Mouse (Mus musculus) testis, postnatal 10 days (tissue): ENCODE measurements around the gene Mrpl19.

ENCODE experiments used
- DNase-seq: peaks from one replicate; pipeline ENCODE4 v3.0.0; 2021; ENCODE audit warnings: low spot score

Gene Mrpl19

GRCm38 (mm10) chr6:81965296-81966067, at the start of gene Mrpl19:
TSS of gene Mrpl19 (minus strand) at chr6:81965958.
- peak; percentile 91 for DNase-seq

DNA sequence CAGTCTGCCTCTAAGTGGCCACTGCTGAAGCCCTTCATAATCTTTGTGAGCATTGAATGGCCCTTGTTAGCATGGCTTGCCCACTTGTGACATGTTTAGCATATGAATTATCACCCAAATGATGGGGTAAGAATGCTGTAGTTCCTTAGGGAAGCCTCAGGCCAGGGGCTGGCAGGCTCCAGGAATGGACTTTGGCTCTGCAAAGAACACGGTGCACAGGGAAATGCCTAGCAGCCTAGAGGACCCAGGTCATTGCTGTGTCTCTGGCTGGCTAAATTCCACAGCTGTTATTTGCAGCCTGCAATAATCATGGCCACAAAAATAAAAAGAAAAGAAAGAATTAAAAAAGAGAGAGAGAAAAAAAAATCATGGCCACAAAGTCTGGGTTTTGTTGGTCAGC, 46.6 kb upstream of the Mrpl19 start:
- peak; percentile 19 for DNase-seq

DNA sequence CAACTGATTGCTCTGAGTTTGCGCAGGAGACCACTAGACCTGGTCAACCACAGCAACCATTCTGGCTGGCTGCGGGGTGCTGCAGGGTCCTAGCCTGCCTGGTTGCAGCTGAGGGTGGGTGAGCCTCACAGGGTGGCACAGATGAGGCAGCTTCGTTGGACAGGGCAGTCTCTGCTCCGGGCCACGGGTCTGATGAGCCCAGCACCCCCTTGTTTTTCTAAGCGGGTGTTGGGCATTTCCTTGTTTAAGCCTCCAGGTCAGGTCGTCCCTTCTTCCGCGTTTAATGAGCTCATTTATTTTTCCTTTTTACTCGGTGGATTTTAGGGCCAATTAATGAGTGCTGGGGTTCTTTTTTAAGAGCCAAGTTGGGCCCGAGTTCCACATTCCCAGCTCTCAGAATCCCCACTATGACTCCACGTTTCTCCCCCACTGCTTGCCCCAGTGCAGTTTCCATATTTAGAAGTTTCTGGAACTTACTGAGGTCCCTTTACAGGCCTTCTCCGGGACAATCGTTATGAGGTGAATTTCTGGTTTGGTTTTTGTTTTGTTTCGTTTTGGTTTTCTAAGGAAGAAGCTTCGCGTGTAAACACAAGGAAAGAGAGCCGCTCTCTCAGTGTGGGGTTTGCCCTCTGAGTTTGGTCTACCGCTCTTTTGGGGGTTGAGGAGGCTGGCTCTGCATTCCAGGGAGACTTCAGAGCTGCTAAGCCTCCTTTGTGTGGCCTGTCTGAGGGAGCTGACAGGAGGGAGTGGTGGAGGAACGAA, 24.5 kb upstream of the Mrpl19 start:
- DNase-seq, result peak; percentile 43

GRCm38 (mm10) chr6:81988341-81988740, 22.6 kb upstream of the Mrpl19 start:
- DNase-seq, result peak; percentile 36

DNA sequence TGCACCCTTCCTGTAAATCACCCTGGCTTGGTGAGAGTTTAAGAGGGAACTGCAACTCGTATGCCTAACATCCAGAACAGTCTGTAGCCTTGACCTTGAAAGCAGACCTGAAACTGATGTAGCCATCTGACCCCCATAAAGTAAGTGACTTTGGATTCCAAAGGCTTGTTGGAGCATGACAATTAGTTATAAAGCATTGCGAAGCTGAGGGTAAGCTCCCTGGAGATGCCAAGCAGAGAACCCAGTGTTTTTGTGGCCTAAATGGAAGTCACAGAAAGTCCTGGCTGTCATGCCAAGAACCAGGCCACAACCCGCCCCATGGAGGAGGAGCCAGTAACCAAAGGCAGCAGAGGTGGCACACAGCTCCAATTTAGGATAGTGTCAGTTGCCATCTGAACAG, 21.8 kb upstream of the Mrpl19 start:
- peak; percentile 47 for DNase-seq

DNA sequence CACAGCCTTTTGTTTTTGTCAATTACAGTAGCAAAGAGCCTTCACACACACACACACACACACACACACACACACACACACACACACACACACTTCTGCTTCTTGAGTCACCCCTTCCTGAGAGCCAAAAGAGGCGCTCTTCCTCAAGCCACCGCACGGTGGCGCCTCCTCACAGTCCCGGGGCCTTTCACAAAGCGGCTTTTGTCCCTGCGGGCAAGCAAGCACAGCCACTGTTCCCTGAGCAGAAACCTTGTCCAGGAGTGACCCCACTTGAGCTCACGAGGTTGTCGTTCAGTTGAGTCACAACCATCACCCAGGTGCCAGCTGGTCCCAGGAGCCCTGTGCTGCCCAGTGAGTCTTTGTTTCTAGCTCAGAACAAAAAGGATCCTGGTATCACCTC, 21.3 kb upstream of the Mrpl19 start:
- peak; percentile 90 for DNase-seq

DNA sequence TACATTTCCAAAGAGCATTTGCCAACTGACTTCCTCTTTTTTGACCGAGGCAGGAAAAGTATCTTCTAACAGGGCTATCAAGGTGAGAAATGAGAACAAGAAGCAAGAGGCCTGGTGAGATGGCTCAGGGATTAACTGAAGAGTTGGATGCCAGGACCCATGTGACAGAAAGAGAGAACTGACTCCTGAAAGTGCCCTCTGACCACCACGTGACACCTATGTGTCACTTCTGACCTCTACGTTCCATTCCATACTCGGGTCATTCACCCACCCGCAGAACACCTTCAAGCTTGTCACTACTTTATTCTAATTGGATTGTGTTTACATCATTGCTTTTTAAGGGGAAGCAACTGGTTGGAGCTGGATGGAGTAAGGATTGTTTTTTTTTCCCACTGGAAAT, 20.8 kb upstream of the Mrpl19 start:
- no peak for DNase-seq

DNA sequence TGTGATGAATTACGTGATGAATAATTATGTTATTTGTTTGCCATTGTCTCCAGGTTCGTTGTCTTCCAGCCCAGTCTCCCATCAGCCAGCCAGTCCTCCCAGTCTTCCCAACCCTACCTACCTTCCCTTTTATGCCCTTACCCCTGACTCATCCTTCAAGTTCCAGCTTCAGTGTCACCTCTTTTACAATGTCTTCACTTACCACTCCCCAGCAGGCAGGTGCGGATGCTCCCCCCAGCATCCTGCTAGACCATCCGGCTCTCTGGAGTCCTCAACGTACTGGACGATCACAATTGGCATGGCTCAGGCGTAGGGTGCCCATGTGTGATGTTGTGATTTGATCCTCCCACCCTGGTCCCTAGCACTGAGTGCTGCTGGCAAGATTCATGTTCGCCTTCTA, 20.4 kb upstream of the Mrpl19 start:
- peak; percentile 38 for DNase-seq

DNA sequence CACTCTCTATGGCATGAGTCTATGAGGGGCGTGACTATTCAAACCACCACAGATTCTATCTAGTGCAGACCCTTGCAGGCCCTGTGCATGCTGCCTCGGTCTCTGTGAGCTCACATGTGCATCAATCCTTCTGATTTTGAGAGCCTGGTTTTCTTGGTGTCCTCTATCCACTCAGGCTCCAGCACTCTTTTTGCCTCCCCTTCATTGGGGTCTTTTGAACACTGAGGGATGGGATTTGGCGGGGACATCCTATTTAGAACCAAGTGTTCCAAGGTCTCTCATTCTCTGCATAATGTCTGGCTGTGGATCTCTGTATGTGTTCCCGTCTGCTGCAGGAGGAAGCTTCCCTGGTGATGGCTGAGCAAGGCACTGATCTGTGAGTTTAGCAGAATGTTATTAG, 13.5 kb upstream of the Mrpl19 start:
- DNase-seq, result no peak

GRCm38 (mm10) chr6:81975971-81976621, 10.3 kb upstream of the Mrpl19 start:
- peak; percentile 89 for DNase-seq

DNA sequence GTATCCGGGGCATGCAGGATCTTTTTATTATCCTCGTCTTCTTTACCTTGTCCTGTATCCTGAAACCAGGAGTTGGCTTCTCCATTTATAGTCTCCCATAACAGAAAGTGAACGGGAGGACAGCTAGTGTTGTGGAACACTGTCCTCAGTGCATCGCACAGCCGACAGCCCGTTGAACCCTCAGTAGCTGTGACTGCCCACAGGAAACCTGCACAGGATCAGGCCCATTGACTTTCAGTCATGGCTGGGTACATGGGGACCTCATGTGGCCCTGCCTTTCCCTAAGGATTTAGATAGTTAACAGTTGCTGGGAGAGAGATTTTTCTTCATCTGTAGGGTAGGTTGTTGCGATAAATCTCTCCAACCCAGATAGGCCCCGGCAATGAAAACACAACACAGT, 6.8 kb upstream of the Mrpl19 start:
- DNase-seq, result no peak

- no peak for DNase-seq
These were observed 5.4 kb upstream of the Mrpl19 start for GRCm38 (mm10) chr6:81971196-81971595.

GRCm38 (mm10) chr6:81966068-81966544, 348 bp upstream of the Mrpl19 start:
- no peak for DNase-seq

- DNase-seq, result no peak
These were observed 5.5 kb downstream of the Mrpl19 start for GRCm38 (mm10) chr6:81960284-81960683.

DNA sequence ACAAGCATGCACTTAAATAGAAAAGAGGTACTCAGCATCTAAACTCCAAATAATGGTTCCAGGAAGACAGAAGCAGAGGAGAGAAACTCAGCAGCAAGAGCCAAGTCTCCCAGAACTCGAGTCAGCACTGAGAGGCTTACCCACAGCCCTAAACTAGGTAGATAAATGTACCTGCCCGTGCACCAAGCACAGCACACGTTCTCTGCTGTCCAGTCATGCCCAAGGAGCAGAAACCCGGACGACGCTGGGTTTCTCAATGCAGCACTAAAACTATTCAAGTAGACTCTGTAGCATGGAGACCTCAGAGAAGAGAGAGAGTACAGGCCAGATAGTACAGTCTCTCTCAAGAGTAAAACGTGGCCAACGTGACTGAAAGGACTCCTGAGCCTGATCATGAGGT, 5.9 kb downstream of the Mrpl19 start:
- no peak for DNase-seq

GRCm38 (mm10) chr6:81957992-81958391, 7.8 kb downstream of the Mrpl19 start:
- no peak for DNase-seq

GRCm38 (mm10) chr6:81956399-81956798, 9.4 kb downstream of the Mrpl19 start:
- no peak for DNase-seq

GRCm38 (mm10) chr6:81955133-81955532, 10.6 kb downstream of the Mrpl19 start:
- DNase-seq, result no peak

DNA sequence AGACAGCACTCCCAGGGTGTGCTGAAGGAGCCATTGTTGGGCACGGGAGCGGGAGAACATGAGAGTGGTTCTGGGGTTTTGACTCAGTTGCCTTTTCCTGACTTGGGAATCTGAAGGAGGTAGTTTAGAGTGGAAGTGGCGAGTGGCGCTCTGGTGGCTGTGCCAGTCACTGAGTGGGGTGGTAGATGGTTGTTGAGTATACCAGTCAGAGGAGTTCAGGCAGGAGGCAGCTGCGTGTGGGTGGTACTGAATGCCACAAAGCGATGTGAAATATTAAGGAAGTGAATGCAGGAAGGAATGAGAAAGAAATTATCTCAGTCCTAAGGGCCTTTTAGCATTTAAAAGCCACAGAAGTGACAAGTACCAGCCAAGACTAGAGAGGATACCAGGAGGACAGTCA, 18.9 kb downstream of the Mrpl19 start:
- no peak for DNase-seq

DNA sequence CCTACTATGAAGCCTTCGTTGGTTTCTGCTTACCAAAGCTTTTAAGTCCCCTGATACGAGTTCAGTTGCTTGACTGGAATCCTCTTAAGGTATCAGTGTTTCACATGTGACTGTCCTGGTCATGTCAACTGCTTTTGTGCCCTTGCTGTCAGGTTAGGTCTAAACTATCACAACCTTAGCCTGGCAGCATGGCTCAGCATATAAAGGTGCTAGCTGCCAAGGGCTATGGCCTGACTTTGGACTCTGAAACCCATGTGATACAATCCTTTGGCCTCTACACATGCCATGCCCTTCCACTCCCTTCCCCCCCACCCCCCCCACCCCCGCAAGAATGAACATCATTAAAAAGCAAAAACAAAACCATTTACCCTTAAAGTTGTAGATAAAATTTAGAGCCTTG, 21.3 kb downstream of the Mrpl19 start:
- no peak for DNase-seq

DNA sequence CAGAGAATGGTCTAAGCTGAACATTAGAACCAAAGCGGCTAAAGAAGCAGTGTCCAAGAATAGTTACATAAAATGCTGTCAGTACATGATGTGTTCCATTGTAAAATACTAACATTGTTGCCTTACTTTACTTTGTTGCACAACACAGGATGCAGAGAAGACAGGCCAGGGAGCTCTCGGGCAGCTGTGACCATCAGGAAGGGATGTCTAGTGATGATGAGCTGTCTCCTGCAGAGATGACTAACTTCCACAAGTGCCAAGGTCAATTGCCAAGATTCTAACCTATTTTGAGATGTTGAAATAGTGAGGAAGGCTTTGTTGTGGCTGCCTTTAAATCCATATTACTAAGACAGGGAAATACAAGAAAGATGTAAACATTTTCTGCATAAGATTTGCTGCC, 22.5 kb downstream of the Mrpl19 start:
- DNase-seq, result no peak

DNA sequence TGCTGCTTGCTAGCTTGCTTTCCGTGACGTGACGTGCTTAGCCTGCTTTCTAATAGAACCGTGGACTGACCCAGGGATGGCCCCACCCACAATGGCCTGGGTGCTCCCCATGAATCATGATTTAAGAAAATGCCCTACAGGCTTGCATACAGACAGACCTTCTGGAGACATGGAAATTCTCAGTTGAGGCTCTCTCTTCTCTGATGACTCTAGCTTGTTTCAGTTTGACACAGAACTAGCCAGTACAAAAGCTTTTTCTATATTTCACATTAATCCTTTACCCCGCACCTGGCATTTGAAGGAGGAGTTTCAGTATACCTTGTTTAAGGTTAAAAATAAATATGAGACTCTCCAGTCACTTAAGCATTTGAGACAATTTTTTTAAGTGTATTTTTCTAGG, 24.0 kb downstream of the Mrpl19 start:
- DNase-seq, result no peak

GRCm38 (mm10) chr6:81933281-81933680, 32.5 kb downstream of the Mrpl19 start:
- DNase-seq, result no peak
